Mouse (Mus musculus) forebrain, embryonic 16.5 days (tissue): ENCODE data around the gene Gm10300. TPM values are rescaled to one million over a fixed set of nuclear protein-coding genes. Genes with fewer than 3 reads are reported as not detected.

ENCODE experiments used
- ATAC-seq: fragments of 200-750 bp; cut with Nextera tagmentation; 2 replicates; pipeline ENCODE4 v1.8.0; 2017; ENCODE audit warnings: mild to moderate bottlenecking, moderate library complexity
- H3K27ac ChIP-seq: fragments of 300-500 bp; sonication (generic); 2 replicates; pipeline ENCODE4 v1.5.1; 2014; ENCODE audit warnings: low read length, control low read depth
- H3K27me3 ChIP-seq: fragments of 300-500 bp; sonication (generic); replicated peaks from 2 replicates; pipeline ENCODE4 v1.6.1; 2014; ENCODE audit warnings: low read length; ENCODE audit not compliant: control insufficient read depth, insufficient read depth
- H3K36me3 ChIP-seq: fragments of 300-500 bp; sonication (generic); 2 replicates; pipeline ENCODE4 v1.6.1; 2014; ENCODE audit not compliant: control insufficient read depth, insufficient read depth
- H3K4me1 ChIP-seq: fragments of 300-500 bp; sonication (generic); replicated peaks from 2 replicates; pipeline ENCODE4 v1.6.1; 2014; ENCODE audit warnings: low read length; ENCODE audit not compliant: control insufficient read depth, insufficient read depth
- H3K4me2 ChIP-seq: fragments of 300-500 bp; sonication (generic); 2 replicates; pipeline ENCODE4 v1.6.1; 2014; ENCODE audit warnings: mild to moderate bottlenecking, low read length, control low read depth
- H3K4me3 ChIP-seq: fragments of 300-500 bp; sonication (generic); replicated peaks from 2 replicates; pipeline ENCODE4 v1.5.1; 2014; ENCODE audit warnings: mild to moderate bottlenecking, low read length, control low read depth
- H3K9ac ChIP-seq: fragments of 300-500 bp; sonication (generic); replicated peaks from 2 replicates; pipeline ENCODE4 v1.6.1; 2014; ENCODE audit warnings: low read depth, low read length, control low read depth
- H3K9me3 ChIP-seq: fragments of 300-500 bp; sonication (generic); 2 replicates; pipeline ENCODE4 v1.6.1; 2016; ENCODE audit warnings: low read length; ENCODE audit not compliant: control insufficient read depth
- WGBS: fragments of 180-500 bp; shearing (Covaris S2); extraction: QIAGEN DNeasy Blood & Tissue Kit; methylation state at CpG from one replicate; pipeline ENCODE4 v1.1.7; 2014; 5-methylcytosine and 5-hydroxymethylcytosine counted together
- polyA plus RNA-seq: library from polyadenylated mRNA; unstranded; fragments of >200 nt; fragmentation: Nextera tagmentation; extraction: Ambion mirVana; gene quantifications from 2 replicates; pipeline ENCODE4 v1.2.1, GENCODE M21; 2015

Gene Gm10300
- polyA plus RNA-seq, 1 experiment from 2014 or later = not detected

DNA sequence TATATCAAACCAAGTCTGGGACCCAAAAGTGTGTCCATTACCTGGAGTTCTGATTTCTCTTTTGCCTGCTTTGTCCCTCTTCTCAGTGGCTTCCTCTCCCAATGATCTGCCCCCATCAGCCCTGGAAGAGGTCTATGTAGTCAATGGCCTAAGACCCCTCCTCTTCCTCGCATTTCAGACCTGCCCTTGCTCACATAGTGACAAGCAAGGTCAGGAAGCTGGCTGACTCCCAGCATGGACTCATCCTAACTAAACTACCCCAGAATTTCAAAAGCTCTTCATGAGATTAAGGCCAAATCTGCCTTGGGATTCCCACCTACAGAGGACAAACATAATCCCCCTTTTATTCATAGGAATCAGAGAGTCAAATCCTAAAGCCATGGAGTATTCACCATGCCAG, 1.3 kb downstream of the Gm10300 start:
- Histone ChIP-seq H3K4me2 (peak overlapping the region; percentile 92), H3K4me1 (peaks cover 16% of the 10 kb centered on the region), H3K9me3 (no peaks in the 10 kb centered on the region), H3K27ac (no peak overlapping the region), H3K27me3 (peaks cover 37% of the 10 kb centered on the region), H3K9ac (no peak overlapping the region), H3K36me3 (no peaks in the 10 kb centered on the region), H3K4me3 (no peak overlapping the region; the same call in 1 of the 2 replicates)
- WGBS = 40% methylated on average over 1 of the region's 1 CpGs
- no peak for ATAC-seq

DNA sequence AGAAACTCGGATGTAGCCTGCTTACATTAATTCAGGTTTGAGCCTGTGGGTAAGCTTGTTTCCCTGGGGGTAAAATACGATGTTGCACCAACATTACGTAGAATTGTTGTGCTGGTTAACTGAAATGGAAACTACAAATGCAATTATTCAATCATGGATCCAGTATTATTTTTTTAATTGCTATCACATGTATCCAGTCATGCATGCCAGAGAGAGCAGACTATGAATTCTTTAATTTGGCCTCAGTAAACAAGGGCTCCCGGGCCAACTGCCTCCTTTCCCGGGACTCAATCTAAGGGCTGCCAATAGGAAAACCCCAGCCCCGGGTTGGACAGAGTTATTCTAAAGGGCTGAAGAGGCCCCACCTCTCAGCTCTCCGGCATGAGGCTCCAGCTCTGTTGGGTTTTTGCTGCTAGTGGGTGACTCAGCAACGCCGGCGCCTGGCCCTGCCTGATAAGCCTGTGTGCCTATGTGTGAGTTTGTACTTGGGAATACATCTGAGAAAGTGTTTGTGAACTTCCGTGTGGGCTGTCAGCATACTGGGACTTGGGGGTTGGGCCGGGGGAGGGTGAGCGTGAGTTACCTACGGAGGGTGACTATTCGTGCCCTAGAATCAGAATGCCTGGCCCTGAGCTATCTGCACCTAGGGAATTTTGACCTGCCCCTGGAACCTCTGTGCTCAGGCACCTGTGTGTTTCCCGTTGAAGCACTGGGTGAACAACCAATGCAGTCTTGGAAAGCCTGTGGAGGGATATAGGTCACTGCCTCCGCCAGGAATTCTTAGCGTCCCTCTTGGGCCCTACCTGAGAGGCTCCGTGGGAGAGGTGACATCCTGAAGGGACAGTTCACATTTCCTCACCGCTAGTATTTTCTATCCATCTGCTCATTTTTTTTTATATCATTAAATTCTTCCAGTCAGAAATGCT, 2.2 kb downstream of the Gm10300 start:
- WGBS = 26% methylated on average over 20 of the region's 20 CpGs
- no peak overlapping the region for H3K4me3 ChIP-seq
- H3K27ac ChIP-seq = no peak overlapping the region
- no peak for ATAC-seq
- no peaks in the 10 kb centered on the region for H3K9me3 ChIP-seq
- H3K27me3 ChIP-seq = peaks cover 37% of the 10 kb centered on the region
- no peak overlapping the region for H3K9ac ChIP-seq
- H3K4me1 ChIP-seq = peaks cover 16% of the 10 kb centered on the region
- H3K4me2 ChIP-seq = no peak overlapping the region
- no peaks in the 10 kb centered on the region for H3K36me3 ChIP-seq

DNA sequence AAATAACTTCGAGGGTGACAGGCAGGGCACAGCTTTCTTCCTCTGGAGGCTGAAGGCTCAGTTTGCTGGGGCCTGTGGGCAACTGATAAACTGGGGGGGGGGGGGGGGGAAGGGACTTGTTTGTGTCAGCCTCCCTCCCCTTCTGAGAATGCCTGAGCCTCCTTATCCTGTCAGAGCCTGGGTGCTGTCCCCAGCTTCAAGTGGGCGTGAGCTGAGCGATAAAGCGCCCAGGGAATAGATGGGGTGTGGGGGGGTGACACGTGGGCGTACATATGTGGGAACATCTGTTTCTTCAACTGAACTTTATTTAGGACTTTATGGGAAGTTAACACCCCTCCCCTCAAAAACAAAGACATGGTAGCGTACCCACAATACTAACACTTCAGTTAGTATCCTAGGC, 2.9 kb downstream of the Gm10300 start:
- Histone ChIP-seq H3K4me3 (no peak overlapping the region), H3K9ac (no peak overlapping the region), H3K27me3 (peaks cover 37% of the 10 kb centered on the region), H3K4me1 (peaks cover 16% of the 10 kb centered on the region), H3K27ac (no peak overlapping the region), H3K36me3 (no peaks in the 10 kb centered on the region), H3K4me2 (no peak overlapping the region), H3K9me3 (no peaks in the 10 kb centered on the region)
- ATAC-seq = no peak
- 73% methylated on average over 7 of the region's 7 CpGs for WGBS

DNA sequence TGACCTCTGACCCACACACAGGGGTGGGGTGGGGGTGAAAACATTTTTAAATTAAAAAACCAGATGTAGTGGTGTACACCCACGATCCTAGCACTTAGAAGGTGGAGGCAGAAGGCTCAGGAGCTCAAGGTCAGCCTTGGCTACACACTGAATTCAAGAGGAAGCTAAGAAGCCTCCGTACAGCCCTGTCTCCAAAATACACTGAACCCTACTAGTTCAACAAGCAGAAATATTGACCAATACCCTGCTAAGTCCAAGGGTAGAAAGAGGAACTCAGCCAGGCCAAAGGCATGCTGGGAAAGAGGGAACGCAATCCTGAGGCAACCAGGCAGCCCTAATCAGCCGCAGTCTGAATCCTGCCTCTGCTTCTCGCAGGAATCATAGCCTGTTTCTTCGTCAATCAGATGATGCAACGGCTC, 3.8 kb downstream of the Gm10300 start:
- peaks cover 16% of the 10 kb centered on the region for H3K4me1 ChIP-seq
- H3K4me2 ChIP-seq = no peak overlapping the region
- H3K27me3 ChIP-seq = peaks cover 32% of the 10 kb centered on the region
- H3K9me3 ChIP-seq = no peaks in the 10 kb centered on the region
- no peak overlapping the region for H3K27ac ChIP-seq
- no peaks in the 10 kb centered on the region for H3K36me3 ChIP-seq
- 67% methylated on average over 7 of the region's 7 CpGs for WGBS
- H3K9ac ChIP-seq = no peak overlapping the region
- ATAC-seq = no peak
- H3K4me3 ChIP-seq = no peak overlapping the region

DNA sequence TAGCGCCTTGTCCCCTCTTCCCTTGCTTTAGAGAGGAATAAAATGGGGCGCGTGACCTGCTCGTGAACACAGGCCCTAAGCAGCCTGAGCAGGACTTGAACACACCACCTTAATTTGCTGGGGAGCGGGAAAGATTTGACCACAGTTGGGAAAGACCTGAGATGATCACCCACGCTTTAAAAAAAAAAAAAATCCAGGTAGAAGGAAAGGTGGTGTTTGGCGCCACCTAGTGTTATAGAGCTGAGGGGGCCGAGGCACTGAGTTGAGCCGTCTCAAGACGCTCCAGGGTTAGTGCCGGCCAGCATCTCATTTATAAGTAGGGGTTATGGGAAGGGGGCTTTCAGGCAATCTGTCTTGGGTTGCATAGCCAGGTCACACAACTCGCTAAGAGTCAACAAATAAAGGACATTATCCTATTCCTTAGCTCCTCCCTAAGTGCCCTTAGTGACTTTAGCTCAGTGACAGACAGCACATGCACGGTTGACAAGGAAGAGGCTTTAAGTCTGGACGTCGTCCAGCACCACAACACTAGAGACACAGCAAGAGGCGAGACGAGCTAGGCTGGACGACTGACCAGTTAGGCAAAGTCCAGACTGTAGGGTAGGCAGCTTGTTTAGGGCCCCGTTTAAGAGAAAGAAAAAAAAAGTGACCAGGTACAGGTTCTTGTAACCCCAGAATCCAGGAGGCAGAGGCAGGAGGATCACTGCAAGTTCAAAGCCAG, 5.2 kb downstream of the Gm10300 start:
- no peak overlapping the region for H3K4me3 ChIP-seq
- peaks cover 8% of the 10 kb centered on the region for H3K4me1 ChIP-seq
- no peak overlapping the region for H3K9ac ChIP-seq
- H3K9me3 ChIP-seq = no peaks in the 10 kb centered on the region
- ATAC-seq = no peak
- WGBS = 12% methylated on average over 19 of the region's 19 CpGs
- peaks cover 25% of the 10 kb centered on the region for H3K27me3 ChIP-seq
- no peak overlapping the region for H3K4me2 ChIP-seq
- H3K36me3 ChIP-seq = no peaks in the 10 kb centered on the region
- H3K27ac ChIP-seq = no peak overlapping the region

DNA sequence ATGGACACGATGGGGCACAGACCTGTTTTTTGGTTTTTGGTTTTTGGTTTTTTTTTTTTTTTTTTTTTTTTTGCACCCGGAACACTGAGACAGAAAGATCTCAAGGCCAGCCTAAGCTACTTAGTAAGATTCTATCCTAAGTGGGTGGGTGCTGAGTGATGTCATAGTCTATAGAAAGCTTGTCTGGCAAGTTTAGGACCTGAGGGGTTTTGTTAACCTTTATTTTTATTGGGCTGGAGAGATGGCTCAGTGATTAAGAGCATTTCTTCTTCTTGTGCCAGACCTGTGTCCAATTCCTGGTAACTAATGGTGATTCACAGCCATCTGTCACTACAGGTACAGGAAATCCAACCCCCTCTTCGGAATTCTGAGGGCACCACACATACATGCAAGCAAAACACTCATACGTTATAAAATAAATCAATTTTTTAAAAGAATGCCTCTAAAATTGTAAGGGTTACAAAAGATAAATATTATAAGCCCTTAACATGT, 6.0 kb downstream of the Gm10300 start:
- Histone ChIP-seq H3K27me3 (peaks cover 22% of the 10 kb centered on the region), H3K4me3 (no peak overlapping the region), H3K9ac (no peak overlapping the region), H3K4me2 (no peak overlapping the region), H3K27ac (no peak overlapping the region), H3K9me3 (no peaks in the 10 kb centered on the region), H3K36me3 (no peaks in the 10 kb centered on the region), H3K4me1 (no peaks in the 10 kb centered on the region; the same call in 1 of the 2 replicates)
- no peak for ATAC-seq
- WGBS = 71% methylated on average over 4 of the region's 4 CpGs

DNA sequence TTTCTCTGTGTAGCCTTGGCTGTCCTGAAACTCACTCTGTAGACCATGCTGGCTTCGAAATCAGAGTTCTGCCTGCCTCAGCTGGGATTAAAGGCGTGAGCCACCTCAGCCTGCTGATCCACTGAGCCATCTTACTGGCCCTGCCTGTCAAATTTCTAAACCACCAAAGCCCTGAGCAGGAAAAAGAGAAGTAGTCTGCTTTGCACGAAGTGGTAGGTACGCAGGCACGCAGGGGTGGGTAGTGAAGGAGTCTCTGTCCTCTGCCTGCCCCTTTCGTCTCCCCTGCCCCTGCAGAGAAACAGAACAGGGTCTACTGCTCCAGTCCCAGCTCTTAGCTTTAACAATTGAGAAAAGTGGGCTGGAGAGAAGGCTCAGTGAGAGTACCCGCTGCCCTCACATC, 10.6 kb downstream of the Gm10300 start:
- WGBS = 84% methylated on average over 7 of the region's 7 CpGs
- H3K9me3 ChIP-seq = no peaks in the 10 kb centered on the region
- H3K27ac ChIP-seq = no peak overlapping the region
- H3K4me1 ChIP-seq = no peaks in the 10 kb centered on the region
- no peak overlapping the region for H3K4me2 ChIP-seq
- H3K27me3 ChIP-seq = no peaks in the 10 kb centered on the region
- H3K9ac ChIP-seq = no peak overlapping the region
- no peaks in the 10 kb centered on the region for H3K36me3 ChIP-seq
- H3K4me3 ChIP-seq = no peak overlapping the region
- ATAC-seq = no peak

DNA sequence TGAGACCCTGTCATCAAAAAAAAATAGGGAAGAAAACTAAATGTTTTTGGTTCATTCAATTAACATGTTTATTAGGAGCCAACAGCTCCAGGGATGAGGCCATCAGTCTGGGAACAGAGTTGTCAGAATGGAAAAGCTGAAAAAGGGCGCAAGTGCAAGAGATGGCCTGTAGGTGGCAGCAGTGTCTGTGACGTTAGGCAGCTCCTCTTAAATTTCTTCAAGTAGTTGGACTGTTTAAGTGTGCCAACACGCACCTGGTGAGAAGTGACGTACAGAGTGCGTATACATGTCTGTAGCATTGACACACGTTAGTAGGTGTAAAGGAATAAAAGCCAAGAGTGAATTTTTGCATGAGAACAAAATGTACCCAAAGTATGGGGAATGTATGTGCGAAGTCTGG, 14.4 kb downstream of the Gm10300 start:
- Histone ChIP-seq H3K4me1 (no peaks in the 10 kb centered on the region), H3K4me2 (no peak overlapping the region), H3K4me3 (no peak overlapping the region), H3K27ac (no peak overlapping the region), H3K27me3 (no peaks in the 10 kb centered on the region), H3K36me3 (no peaks in the 10 kb centered on the region), H3K9ac (no peak overlapping the region), H3K9me3 (no peaks in the 10 kb centered on the region)
- no peak for ATAC-seq
- 17% methylated on average over 7 of the region's 7 CpGs for WGBS

DNA sequence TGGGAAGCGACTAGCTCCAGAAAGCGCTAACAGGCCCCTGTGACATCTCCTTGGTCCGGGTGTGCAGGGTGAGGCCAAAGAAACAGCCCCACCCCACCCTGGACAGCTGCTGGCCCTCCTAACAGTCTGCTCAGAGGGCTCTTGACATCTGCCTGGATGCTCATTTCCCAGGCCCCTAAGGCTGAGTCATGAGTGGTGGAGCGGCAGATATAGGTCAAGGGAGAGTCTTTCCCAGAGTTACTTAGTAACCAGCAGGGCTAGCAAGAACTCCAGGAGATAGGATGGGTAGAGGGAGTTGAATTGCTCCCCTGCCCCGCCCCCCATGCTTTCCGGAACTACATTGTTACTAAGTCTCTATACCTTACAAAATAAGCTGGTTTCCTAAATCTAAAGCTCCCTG, 18.6 kb downstream of the Gm10300 start:
- Histone ChIP-seq H3K4me1 (no peaks in the 10 kb centered on the region), H3K27ac (no peak overlapping the region), H3K4me3 (no peak overlapping the region), H3K36me3 (no peaks in the 10 kb centered on the region), H3K9ac (no peak overlapping the region), H3K4me2 (no peak overlapping the region), H3K9me3 (no peaks in the 10 kb centered on the region), H3K27me3 (no peaks in the 10 kb centered on the region)
- ATAC-seq = no peak
- 78% methylated on average over 6 of the region's 6 CpGs for WGBS
